Mouse (Mus musculus) midbrain, embryonic 14.5 days (tissue): ENCODE data around the gene Tex261. TPM values are rescaled to one million over a fixed set of nuclear protein-coding genes. Genes with fewer than 3 reads are reported as not detected.
A peak's percentile ranks its signal among the peaks of the same experiment; 100 is the strongest.

Experiments
- ATAC-seq: fragments of 200-750 bp; cut with Nextera tagmentation; 2 replicates; pipeline ENCODE4 v1.8.0; 2017; ENCODE audit warnings: moderate number of reproducible peaks, moderate library complexity; ENCODE audit not compliant: low FRiP score, low TSS enrichment
- DNase-seq: peaks from one replicate; pipeline ENCODE4 v3.0.0-alpha.2; 2015
- H3K27ac ChIP-seq: fragments of 300-500 bp; sonication (generic); replicated peaks from 2 replicates; pipeline ENCODE4 v1.5.1; 2014; ENCODE audit warnings: mild to moderate bottlenecking, low read depth, low read length, moderate library complexity
- H3K27me3 ChIP-seq: fragments of 300-500 bp; sonication (generic); 2 replicates; pipeline ENCODE4 v1.6.1; 2014; ENCODE audit warnings: low read length, control low read depth, mixed read lengths; ENCODE audit not compliant: control insufficient read depth, insufficient read depth
- H3K36me3 ChIP-seq: fragments of 300-500 bp; sonication (generic); 2 replicates; pipeline ENCODE4 v1.6.1; 2014; ENCODE audit warnings: low read length, control low read depth; ENCODE audit not compliant: control insufficient read depth, insufficient read depth
- H3K4me1 ChIP-seq: fragments of 300-500 bp; sonication (generic); 2 replicates; pipeline ENCODE4 v1.6.1; 2014; ENCODE audit warnings: mild to moderate bottlenecking, antibody characterized with exemption, low read length, control low read depth; ENCODE audit not compliant: control insufficient read depth, insufficient read depth
- H3K4me2 ChIP-seq: fragments of 300-500 bp; sonication (generic); 2 replicates; pipeline ENCODE4 v1.6.1; 2014; ENCODE audit warnings: mild to moderate bottlenecking, low read length, moderate library complexity
- H3K4me3 ChIP-seq: fragments of 300-500 bp; sonication (generic); replicated peaks from 2 replicates; pipeline ENCODE4 v1.5.1; 2014; ENCODE audit warnings: low read depth, low read length
- H3K9ac ChIP-seq: fragments of 300-500 bp; sonication (generic); replicated peaks from 2 replicates; pipeline ENCODE4 v1.6.1; 2014; ENCODE audit warnings: mild to moderate bottlenecking, low read length, moderate library complexity
- H3K9me3 ChIP-seq: fragments of 300-500 bp; sonication (generic); 2 replicates; pipeline ENCODE4 v1.6.1; 2016; ENCODE audit warnings: low read length, control low read depth, mixed read lengths; ENCODE audit not compliant: control insufficient read depth
- WGBS: fragments of 180-500 bp; shearing (Covaris S2); extraction: QIAGEN DNeasy Blood & Tissue Kit; methylation state at CpG from one replicate; pipeline ENCODE4 v1.1.7; 2014; 5-methylcytosine and 5-hydroxymethylcytosine counted together
- polyA plus RNA-seq: library from polyadenylated mRNA; unstranded; fragments of >200 nt; fragmentation: Nextera tagmentation; extraction: Ambion mirVana; gene quantifications from 2 replicates; pipeline ENCODE4 v1.2.1, GENCODE M21; 2014

Gene Tex261
- 59.0 and 62.3 TPM in 2 replicates for polyA plus RNA-seq

DNA sequence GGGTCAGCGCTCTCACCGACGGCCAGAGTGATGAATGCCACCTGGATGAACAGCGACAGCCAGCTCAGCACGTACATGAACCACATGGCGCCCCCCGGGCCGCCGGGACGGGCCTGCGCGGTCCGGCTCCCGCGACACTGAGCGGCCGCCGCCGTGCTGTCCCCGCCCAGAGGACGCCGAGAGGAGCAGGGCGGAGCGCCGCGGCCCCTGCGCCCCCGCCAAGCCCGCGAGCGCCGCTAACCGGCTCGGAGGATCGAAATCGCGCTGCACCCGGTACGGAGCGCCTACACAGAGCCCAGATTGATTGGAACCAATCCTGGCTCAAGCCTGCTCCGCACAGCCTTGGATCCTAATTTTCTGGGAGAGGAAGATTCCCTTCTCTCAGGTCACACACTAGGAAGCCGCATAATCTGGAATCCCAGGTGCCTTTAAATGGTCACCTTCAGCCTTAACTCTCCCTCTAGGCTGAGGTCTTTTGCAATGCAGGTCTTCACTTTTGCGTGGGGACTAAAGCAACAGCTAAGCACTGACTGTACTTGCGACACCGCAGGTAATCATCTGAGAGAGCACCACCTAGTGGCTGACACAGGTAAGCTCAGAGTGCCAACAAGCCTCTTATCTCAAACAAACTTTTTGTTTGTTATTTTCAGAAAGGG, at the start of gene Tex261:
TSS of gene Tex261 (minus strand) at position 176 of the 656 bp plus-strand sequence.
- Histone ChIP-seq H3K9me3 (no peaks in the 10 kb centered on the region), H3K4me2 (peak within 1 kb of the TSS; percentile 88), H3K9ac (peak within 1 kb of the TSS; percentile 88), H3K4me1 (peaks cover 16% of the 10 kb centered on the region), H3K27me3 (no peaks in the 10 kb centered on the region), H3K36me3 (peaks cover 18% of the 10 kb centered on the region), H3K4me3 (peak within 1 kb of the TSS; percentile 93), H3K27ac (peak within 1 kb of the TSS; percentile 81)
- ATAC-seq (peak; percentile 94), DNase-seq (peak; percentile 94)
- under 1% methylated on average over 45 of the region's 45 CpGs for WGBS

DNA sequence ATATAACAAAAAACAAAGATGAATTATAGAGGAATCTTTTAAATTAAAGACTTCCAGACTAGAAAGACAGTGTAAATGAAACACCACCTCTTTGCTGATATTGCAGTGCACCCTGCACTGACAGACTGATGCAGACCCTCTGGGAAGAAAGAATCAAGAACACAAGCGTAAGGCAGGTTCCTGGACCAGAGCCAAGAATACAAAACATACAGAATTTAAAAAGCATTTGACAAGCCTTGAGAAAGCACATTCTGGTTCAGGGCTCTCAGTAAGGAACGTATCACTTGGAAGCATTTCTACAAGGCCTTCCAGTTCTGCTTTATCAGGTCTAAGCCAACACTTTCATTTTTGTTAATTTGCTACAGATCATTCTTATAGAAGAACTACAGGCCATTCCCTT, 46.2 kb upstream of the Tex261 start:
- ATAC-seq, result no peak

DNA sequence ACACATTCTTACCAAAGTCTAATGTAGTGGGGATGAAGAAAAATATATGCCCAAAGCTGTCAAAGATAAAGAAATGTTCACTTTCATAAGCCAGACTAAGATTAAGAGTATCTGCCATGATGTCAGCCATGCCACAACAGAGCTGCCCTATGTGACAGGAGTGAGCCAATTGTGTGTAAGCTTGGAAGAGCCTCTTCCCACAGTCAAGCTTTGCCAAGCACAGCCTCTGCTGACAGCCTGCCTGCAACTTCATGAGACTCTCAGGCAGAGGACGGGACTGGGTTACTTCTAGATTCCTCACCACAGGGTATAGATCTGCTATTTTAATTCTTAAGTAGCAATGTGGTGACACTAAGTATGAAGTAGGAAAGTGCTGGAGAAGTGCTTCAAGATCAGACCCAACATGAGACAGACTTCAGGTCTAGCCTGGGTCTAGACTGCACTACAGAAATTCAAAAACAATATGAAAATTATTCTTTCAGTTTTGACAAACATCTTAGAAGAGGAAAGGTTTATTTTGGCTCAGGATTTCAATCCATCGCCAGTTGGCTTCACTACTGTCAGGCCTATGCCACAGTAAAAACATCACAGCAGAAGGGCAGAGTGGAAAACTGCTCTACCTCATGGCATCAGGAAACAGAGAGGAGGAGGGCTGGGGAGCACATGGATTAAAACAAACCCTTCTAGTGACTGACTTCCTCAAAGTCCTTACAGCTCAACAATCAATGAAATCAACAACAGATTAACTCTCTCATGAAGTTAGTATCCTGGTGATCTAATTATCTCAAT, 45.3 kb upstream of the Tex261 start:
- Histone ChIP-seq H3K4me2 (no peak overlapping the region), H3K27me3 (no peaks in the 10 kb centered on the region), H3K27ac (no peak overlapping the region), H3K36me3 (peaks cover 3% of the 10 kb centered on the region; the same call in 1 of the 2 replicates), H3K9me3 (no peaks in the 10 kb centered on the region), H3K4me3 (no peak overlapping the region), H3K9ac (no peak overlapping the region), H3K4me1 (no peaks in the 10 kb centered on the region)
- WGBS, result 84% methylated on average over 2 of the region's 2 CpGs
- no peak for ATAC-seq
- DNase-seq, result no peak

More for the DNA sequence above, 46.2 kb upstream of the Tex261 start:
- Histone ChIP-seq H3K27me3 (no peaks in the 10 kb centered on the region), H3K9me3 (no peaks in the 10 kb centered on the region), H3K36me3 (peaks cover 3% of the 10 kb centered on the region; the same call in 1 of the 2 replicates), H3K4me2 (no peak overlapping the region), H3K4me3 (no peak overlapping the region), H3K27ac (no peak overlapping the region), H3K9ac (no peak overlapping the region), H3K4me1 (no peaks in the 10 kb centered on the region)
- DNase-seq, result peak; percentile 52
- WGBS, result 32% methylated on average over 2 of the region's 2 CpGs

DNA sequence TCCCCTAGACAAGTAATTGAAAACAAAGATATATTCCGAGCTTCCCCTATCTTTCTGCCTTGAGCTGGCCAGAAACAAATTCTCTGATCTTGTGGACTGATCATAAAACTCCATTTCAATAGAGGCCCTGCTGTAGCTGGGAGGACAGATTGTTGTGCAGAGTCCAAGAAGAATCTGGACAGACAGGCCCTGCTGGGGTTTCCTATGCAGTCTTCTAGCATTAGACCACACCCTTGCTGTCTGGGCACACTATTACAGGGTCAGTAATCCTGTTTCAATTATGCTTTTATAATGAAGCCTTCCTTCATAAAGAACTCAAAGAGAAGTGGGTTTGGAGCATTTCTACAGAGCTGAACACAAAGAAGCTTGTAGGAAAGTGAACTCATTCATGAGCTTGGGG, 43.4 kb upstream of the Tex261 start:
- Histone ChIP-seq H3K36me3 (peaks cover 13% of the 10 kb centered on the region), H3K4me2 (no peak overlapping the region), H3K27ac (no peak overlapping the region), H3K9me3 (no peaks in the 10 kb centered on the region), H3K27me3 (no peaks in the 10 kb centered on the region), H3K4me3 (no peak overlapping the region), H3K9ac (no peak overlapping the region), H3K4me1 (no peaks in the 10 kb centered on the region)
- no peak for DNase-seq
- ATAC-seq, result no peak
- WGBS, result 82% methylated on average over 1 of the region's 1 CpGs

DNA sequence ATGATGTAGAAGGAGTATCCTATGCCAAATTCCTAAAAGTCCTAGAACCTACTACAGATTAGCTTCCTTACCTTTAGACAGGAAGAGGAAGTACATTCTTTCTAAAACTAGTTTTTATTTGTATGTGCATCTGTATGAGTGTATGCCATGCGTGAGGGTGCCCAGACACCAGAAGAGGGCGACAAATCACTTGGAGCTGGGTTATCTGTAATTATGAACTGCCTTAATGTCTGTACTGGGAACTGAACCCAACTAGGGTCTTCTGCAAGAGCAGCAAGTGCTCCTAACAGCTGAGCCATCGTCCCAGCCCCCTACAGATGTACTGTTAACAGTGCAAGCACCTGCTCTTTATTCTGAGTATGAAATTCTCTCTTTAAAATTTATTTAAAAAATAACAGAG, 40.2 kb upstream of the Tex261 start:
- Histone ChIP-seq H3K4me3 (no peak overlapping the region), H3K27ac (no peak overlapping the region), H3K4me2 (no peak overlapping the region), H3K4me1 (no peaks in the 10 kb centered on the region), H3K36me3 (peaks cover 25% of the 10 kb centered on the region), H3K9ac (no peak overlapping the region), H3K9me3 (no peaks in the 10 kb centered on the region), H3K27me3 (no peaks in the 10 kb centered on the region)
- DNase-seq (no peak), ATAC-seq (no peak)
- WGBS, result 95% methylated on average over 3 of the region's 3 CpGs

DNA sequence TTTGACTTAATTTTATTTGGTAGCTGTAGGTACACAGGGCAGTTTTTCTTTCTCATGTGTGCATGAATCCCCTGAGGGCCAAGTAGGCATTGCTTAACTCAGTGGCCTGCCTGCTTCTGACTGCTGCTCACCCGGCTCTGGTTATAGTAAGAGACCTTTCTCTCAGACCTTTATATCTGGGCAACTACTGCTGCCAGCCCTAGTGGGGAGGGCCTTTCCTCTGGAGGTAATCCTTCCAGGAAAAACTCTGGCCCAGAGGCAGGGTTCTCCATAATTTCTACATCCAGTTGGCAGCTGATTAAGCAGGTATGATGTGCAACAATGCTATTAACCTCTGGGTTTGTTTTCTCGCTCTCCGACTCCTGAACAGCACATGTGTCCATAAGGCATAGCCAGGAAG, 27.2 kb upstream of the Tex261 start:
- Histone ChIP-seq H3K36me3 (peaks cover 64% of the 10 kb centered on the region), H3K27ac (no peak overlapping the region), H3K4me1 (no peaks in the 10 kb centered on the region), H3K9me3 (no peaks in the 10 kb centered on the region), H3K4me2 (no peak overlapping the region), H3K4me3 (no peak overlapping the region), H3K9ac (no peak overlapping the region), H3K27me3 (no peaks in the 10 kb centered on the region)
- ATAC-seq, result no peak
- WGBS, result 91% methylated on average over 3 of the region's 3 CpGs
- DNase-seq, result no peak

DNA sequence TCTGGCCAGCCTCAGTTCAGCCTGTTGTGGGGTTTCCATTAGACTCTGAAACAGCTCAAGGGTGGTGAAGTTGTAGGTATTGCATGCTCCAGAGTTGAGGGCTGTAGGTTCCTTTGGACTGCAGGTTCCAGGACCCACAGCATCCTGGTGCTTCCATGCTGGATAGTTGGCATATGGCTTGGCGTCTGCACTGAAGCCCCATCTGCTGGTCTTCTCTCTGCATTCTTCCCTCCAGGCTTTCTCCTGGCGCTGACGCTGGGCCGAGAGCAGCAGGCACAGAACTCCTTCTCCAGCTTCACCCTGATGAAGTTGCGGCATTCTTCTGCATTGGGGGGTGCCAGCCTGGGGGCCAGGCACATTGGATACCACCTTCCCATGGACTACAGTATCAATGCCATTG, 26.4 kb upstream of the Tex261 start:
- WGBS, result 88% methylated on average over 5 of the region's 5 CpGs
- H3K36me3 ChIP-seq, result peaks cover 59% of the 10 kb centered on the region
- H3K27ac ChIP-seq, result no peak overlapping the region
- no peaks in the 10 kb centered on the region for H3K9me3 ChIP-seq
- no peaks in the 10 kb centered on the region for H3K4me1 ChIP-seq
- H3K9ac ChIP-seq, result no peak overlapping the region
- no peaks in the 10 kb centered on the region for H3K27me3 ChIP-seq
- no peak overlapping the region for H3K4me2 ChIP-seq
- DNase-seq (no peak), ATAC-seq (no peak)
- no peak overlapping the region for H3K4me3 ChIP-seq

DNA sequence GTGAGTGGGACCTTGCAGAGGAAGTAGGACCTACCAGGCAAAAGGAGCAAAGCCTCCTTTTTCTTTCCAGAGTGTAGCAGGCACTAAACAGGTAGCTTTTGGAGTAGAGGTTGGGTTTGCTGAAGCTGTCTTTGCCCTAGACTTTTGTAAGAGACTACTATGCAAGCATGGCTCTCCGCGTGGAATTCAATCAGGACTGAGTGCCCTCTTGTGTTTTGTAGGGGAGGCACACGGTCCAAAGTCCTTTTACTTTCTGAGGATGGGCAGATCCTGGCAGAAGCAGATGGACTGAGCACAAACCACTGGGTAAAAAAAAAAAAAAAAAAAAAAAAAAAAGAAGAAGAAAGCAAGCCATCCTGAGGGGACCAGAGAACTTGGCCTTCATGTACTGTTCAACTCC, 21.1 kb upstream of the Tex261 start:
- H3K27me3 ChIP-seq, result no peaks in the 10 kb centered on the region
- ATAC-seq, result no peak
- H3K4me1 ChIP-seq, result peaks cover 10% of the 10 kb centered on the region
- H3K9me3 ChIP-seq, result no peaks in the 10 kb centered on the region
- H3K27ac ChIP-seq, result no peak overlapping the region
- H3K4me2 ChIP-seq, result no peak overlapping the region
- no peak overlapping the region for H3K4me3 ChIP-seq
- H3K36me3 ChIP-seq, result peaks cover 29% of the 10 kb centered on the region
- peak; percentile 16 for DNase-seq
- 63% methylated on average over 3 of the region's 3 CpGs for WGBS
- no peak overlapping the region for H3K9ac ChIP-seq
